Mouse (Mus musculus): ENCODE data around the gene Dpep2nb. TPM values are rescaled to one million over a fixed set of nuclear protein-coding genes. Genes with fewer than 3 reads are reported as not detected.
A peak's percentile ranks its signal among the peaks of the same experiment; 100 is the strongest.
"Not testable (repeated sequence)": the region's sequence is repeated elsewhere in the genome, so short reads cannot be mapped to it uniquely, and the experiment has no call there.

The Dpep2nb gene
- polyA plus RNA-seq, 1 experiment: not detected

- TF ChIP-seq CTCF (IDR thresholded peaks at IDR 0.05; ENCODE audit: borderline replicate concordance, insufficient read depth, low read depth, low read length): no peak
- TF ChIP-seq POLR2A (IDR thresholded peaks at IDR 0.05; ENCODE audit: borderline replicate concordance, insufficient read depth, low read length): no peak
- DNase-seq: no peak
- Histone ChIP-seq H3K27me3 (ENCODE audit: control insufficient read depth, insufficient read depth, low read length) (no peaks in the 10 kb centered on the region), H3K27ac (ENCODE audit: insufficient read depth, low read length) (no peak overlapping the region), H3K4me3 (replicated peaks; ENCODE audit: insufficient read depth, low read depth, low read length) (no peak overlapping the region), H3K4me1 (ENCODE audit: control insufficient read depth, insufficient read depth, low read length) (no peaks in the 10 kb centered on the region)
- 94% methylated on average over 7 of the region's 7 CpGs for WGBS
Observed at GRCm38 (mm10) chr8:106017130-106017529, 11.4 kb upstream of the Dpep2nb start.

- Histone ChIP-seq H3K4me1 (ENCODE audit: control insufficient read depth, insufficient read depth, low read length) (no peaks in the 10 kb centered on the region), H3K4me3 (replicated peaks; ENCODE audit: insufficient read depth, low read depth, low read length) (no peak overlapping the region), H3K27me3 (ENCODE audit: control insufficient read depth, insufficient read depth, low read length) (no peaks in the 10 kb centered on the region), H3K27ac (ENCODE audit: insufficient read depth, low read length) (no peak overlapping the region)
- 94% methylated on average over 6 of the region's 6 CpGs for WGBS
- DNase-seq: no peak
- TF ChIP-seq CTCF (IDR thresholded peaks at IDR 0.05; ENCODE audit: borderline replicate concordance, insufficient read depth, low read depth, low read length): no peak
- no peak for TF ChIP-seq POLR2A (IDR thresholded peaks at IDR 0.05; ENCODE audit: borderline replicate concordance, insufficient read depth, low read length)
Observed at GRCm38 (mm10) chr8:106016284-106016683, 10.5 kb upstream of the Dpep2nb start.

GRCm38 (mm10) chr8:106012203-106012602, 6.4 kb upstream of the Dpep2nb start:
- H3K4me1 ChIP-seq (ENCODE audit: control insufficient read depth, insufficient read depth, low read length); H3K4me3 ChIP-seq (replicated peaks; ENCODE audit: insufficient read depth, low read depth, low read length); H3K27me3 ChIP-seq (ENCODE audit: control insufficient read depth, insufficient read depth, low read length); H3K27ac ChIP-seq (ENCODE audit: insufficient read depth, low read length); DNase-seq: not testable (repeated sequence)
- 77% methylated on average over 8 of the region's 8 CpGs for WGBS

- Histone ChIP-seq H3K27ac (ENCODE audit: insufficient read depth, low read length) (peak within 1 kb of the TSS; percentile 31), H3K27me3 (ENCODE audit: control insufficient read depth, insufficient read depth, low read length) (no peaks in the 10 kb centered on the region), H3K4me1 (ENCODE audit: control insufficient read depth, insufficient read depth, low read length) (peaks cover 8% of the 10 kb centered on the region), H3K4me3 (replicated peaks; ENCODE audit: insufficient read depth, low read depth, low read length) (peak within 1 kb of the TSS; percentile 78)
- DNase-seq: no peak
- TF ChIP-seq CTCF (IDR thresholded peaks at IDR 0.05; ENCODE audit: borderline replicate concordance, insufficient read depth, low read depth, low read length) (no peak), POLR2A (IDR thresholded peaks at IDR 0.05; ENCODE audit: borderline replicate concordance, insufficient read depth, low read length) (no peak)
- under 1% methylated on average over 6 of the region's 6 CpGs for WGBS
Observed at GRCm38 (mm10) chr8:106011643-106011986, 5.8 kb upstream of the Dpep2nb start, which contains the start of gene Ddx28. Gene Ddx28 (minus strand): TSS chr8:106011882.

GRCm38 (mm10) chr8:106010748-106011642, 5.2 kb upstream of the Dpep2nb start:
- peak; percentile 94 to 96 for DNase-seq
- WGBS: 1% methylated on average over 74 of the region's 74 CpGs
- peak overlapping the region; percentile 31 for H3K27ac ChIP-seq (ENCODE audit: insufficient read depth, low read length)
- peaks cover 8% of the 10 kb centered on the region for H3K4me1 ChIP-seq (ENCODE audit: control insufficient read depth, insufficient read depth, low read length)
- peak overlapping the region; percentile 78 for H3K4me3 ChIP-seq (replicated peaks; ENCODE audit: insufficient read depth, low read depth, low read length)
- H3K27me3 ChIP-seq (ENCODE audit: control insufficient read depth, insufficient read depth, low read length): no peaks in the 10 kb centered on the region
- TF ChIP-seq CTCF (IDR thresholded peaks at IDR 0.05; ENCODE audit: borderline replicate concordance, insufficient read depth, low read depth, low read length) (no peak), POLR2A (IDR thresholded peaks at IDR 0.05; ENCODE audit: borderline replicate concordance, insufficient read depth, low read length) (peak; percentile 79)

- H3K27ac ChIP-seq (ENCODE audit: insufficient read depth, low read length); H3K4me1 ChIP-seq (ENCODE audit: control insufficient read depth, insufficient read depth, low read length); DNase-seq; H3K4me3 ChIP-seq (replicated peaks; ENCODE audit: insufficient read depth, low read depth, low read length); H3K27me3 ChIP-seq (ENCODE audit: control insufficient read depth, insufficient read depth, low read length): not testable (repeated sequence)
- 64% methylated on average over 3 of the region's 3 CpGs for WGBS
Observed at GRCm38 (mm10) chr8:106007891-106008290, 2.1 kb upstream of the Dpep2nb start.

GRCm38 (mm10) chr8:106007135-106007534, 1.4 kb upstream of the Dpep2nb start:
- no peaks in the 10 kb centered on the region for H3K27me3 ChIP-seq (ENCODE audit: control insufficient read depth, insufficient read depth, low read length)
- no peak overlapping the region for H3K27ac ChIP-seq (ENCODE audit: insufficient read depth, low read length)
- 86% methylated on average over 3 of the region's 3 CpGs for WGBS
- H3K4me3 ChIP-seq (replicated peaks; ENCODE audit: insufficient read depth, low read depth, low read length): no peak overlapping the region
- H3K4me1 ChIP-seq (ENCODE audit: control insufficient read depth, insufficient read depth, low read length): peaks cover 10% of the 10 kb centered on the region
- no peak for TF ChIP-seq POLR2A (IDR thresholded peaks at IDR 0.05; ENCODE audit: borderline replicate concordance, insufficient read depth, low read length)
- no peak for TF ChIP-seq CTCF (IDR thresholded peaks at IDR 0.05; ENCODE audit: borderline replicate concordance, insufficient read depth, low read depth, low read length)
- no peak for DNase-seq

GRCm38 (mm10) chr8:106006413-106006812, 638 bp upstream of the Dpep2nb start:
- Histone ChIP-seq H3K27ac (ENCODE audit: insufficient read depth, low read length) (no peak overlapping the region), H3K27me3 (ENCODE audit: control insufficient read depth, insufficient read depth, low read length) (no peaks in the 10 kb centered on the region), H3K4me3 (replicated peaks; ENCODE audit: insufficient read depth, low read depth, low read length) (no peak overlapping the region), H3K4me1 (ENCODE audit: control insufficient read depth, insufficient read depth, low read length) (peaks cover 11% of the 10 kb centered on the region)
- 93% methylated on average over 4 of the region's 4 CpGs for WGBS
- no peak for DNase-seq
- peak; percentile 14; the same call in 1 of the 2 replicates for TF ChIP-seq CTCF (IDR thresholded peaks at IDR 0.05; ENCODE audit: borderline replicate concordance, insufficient read depth, low read depth, low read length)
- TF ChIP-seq POLR2A (IDR thresholded peaks at IDR 0.05; ENCODE audit: borderline replicate concordance, insufficient read depth, low read length): no peak

Measured in cerebellum, adult 2 months (tissue).